Mouse (Mus musculus): Measurements from ENCODE around the gene Ctbp2.

Gene Ctbp2

GRCm38 (mm10) chr7:133088411-133088810, 35.7 kb downstream of the Ctbp2 start:
- DNase-seq (ENCODE audit: low spot score in 2 of 2): no peak

GRCm38 (mm10) chr7:133085408-133085807, 38.7 kb downstream of the Ctbp2 start:
- DNase-seq (ENCODE audit: low spot score in 2 of 2): no peak

- no peak for DNase-seq (ENCODE audit: low spot score in 2 of 2)
Measured at GRCm38 (mm10) chr7:133083936-133084614, 40.1 kb downstream of the Ctbp2 start.

GRCm38 (mm10) chr7:133078929-133079328, 45.2 kb downstream of the Ctbp2 start:
- no peak for DNase-seq (ENCODE audit: low spot score in 2 of 2)

- DNase-seq (ENCODE audit: low spot score in 2 of 2): no peak
Measured at GRCm38 (mm10) chr7:133074462-133075133, 49.6 kb downstream of the Ctbp2 start.

- no peak for DNase-seq (ENCODE audit: low spot score in 2 of 2)
Measured at GRCm38 (mm10) chr7:133073147-133073651, 51.0 kb downstream of the Ctbp2 start.

- no peak for DNase-seq (ENCODE audit: low spot score in 2 of 2)
Measured at GRCm38 (mm10) chr7:133072535-133072934, 51.6 kb downstream of the Ctbp2 start.

- DNase-seq (ENCODE audit: low spot score in 2 of 2): no peak
Measured at GRCm38 (mm10) chr7:133067321-133067841, 56.8 kb downstream of the Ctbp2 start.

- no peak for DNase-seq (ENCODE audit: low spot score in 2 of 2)
Measured at GRCm38 (mm10) chr7:133066776-133067175, 57.4 kb downstream of the Ctbp2 start.

GRCm38 (mm10) chr7:133062055-133062454, 62.1 kb downstream of the Ctbp2 start:
- DNase-seq (ENCODE audit: low spot score in 2 of 2): no peak

- no peak for DNase-seq (ENCODE audit: low spot score in 2 of 2)
Measured at GRCm38 (mm10) chr7:133060170-133060569, 64.0 kb downstream of the Ctbp2 start.

GRCm38 (mm10) chr7:133059517-133060104, 64.5 kb downstream of the Ctbp2 start:
- DNase-seq (ENCODE audit: low spot score in 2 of 2): no peak

- no peak for DNase-seq (ENCODE audit: low spot score in 2 of 2)
Measured at GRCm38 (mm10) chr7:133059150-133059509, 65.0 kb downstream of the Ctbp2 start.

- DNase-seq (ENCODE audit: low spot score in 2 of 2): no peak
Measured at GRCm38 (mm10) chr7:133058496-133059149, 65.5 kb downstream of the Ctbp2 start.

- no peak for DNase-seq (ENCODE audit: low spot score in 2 of 2)
Measured at GRCm38 (mm10) chr7:133056924-133057323, 67.2 kb downstream of the Ctbp2 start.

GRCm38 (mm10) chr7:133054486-133054885, 69.7 kb downstream of the Ctbp2 start:
- DNase-seq (ENCODE audit: low spot score in 2 of 2): no peak

GRCm38 (mm10) chr7:133053757-133054156, 70.4 kb downstream of the Ctbp2 start:
- no peak for DNase-seq (ENCODE audit: low spot score in 2 of 2)

- DNase-seq (ENCODE audit: low spot score in 2 of 2): peak; percentile 13 to 39
Measured at GRCm38 (mm10) chr7:133052819-133053218, 71.3 kb downstream of the Ctbp2 start.

- no peak for DNase-seq (ENCODE audit: low spot score in 2 of 2)
Measured at GRCm38 (mm10) chr7:133050681-133051080, 73.5 kb downstream of the Ctbp2 start.

GRCm38 (mm10) chr7:133048085-133048630, 76.0 kb downstream of the Ctbp2 start:
- no peak for DNase-seq (ENCODE audit: low spot score in 2 of 2)

GRCm38 (mm10) chr7:133047287-133047686, 76.9 kb downstream of the Ctbp2 start:
- DNase-seq (ENCODE audit: low spot score in 2 of 2): no peak

GRCm38 (mm10) chr7:133044721-133045120, 79.4 kb downstream of the Ctbp2 start:
- DNase-seq (ENCODE audit: low spot score in 2 of 2): no peak

All from spleen, postnatal 36 days (tissue).